Mouse (Mus musculus): ENCODE data around the gene Rab5c. TPM values are rescaled to one million over a fixed set of nuclear protein-coding genes. Genes with fewer than 3 reads are reported as not detected.

Gene Rab5c
- polyA plus RNA-seq, 1 experiment from 2014 or later = 18.9 TPM

GRCm38 (mm10) chr11:100767871-100768270, 29.9 kb upstream of the Rab5c start:
- 82% methylated on average over 5 of the region's 5 CpGs for WGBS
- Histone ChIP-seq H3K27ac (no peak overlapping the region), H3K27me3 (peaks cover 5% of the 10 kb centered on the region; the same call in 1 of the 2 replicates), H3K36me3 (no peaks in the 10 kb centered on the region), H3K4me3 (no peak overlapping the region), H3K4me2 (replicated peaks) (no peak overlapping the region), H3K4me1 (0 out of 2 replicates have a peak, but pooled peaks cover 4% of the 10 kb centered on the region), H3K9me3 (no peaks in the 10 kb centered on the region), H3K9ac (no peak overlapping the region)
- ATAC-seq (ENCODE audit: insufficient number of reproducible peaks, insufficient read depth, low FRiP score, low TSS enrichment) = no peak

DNA sequence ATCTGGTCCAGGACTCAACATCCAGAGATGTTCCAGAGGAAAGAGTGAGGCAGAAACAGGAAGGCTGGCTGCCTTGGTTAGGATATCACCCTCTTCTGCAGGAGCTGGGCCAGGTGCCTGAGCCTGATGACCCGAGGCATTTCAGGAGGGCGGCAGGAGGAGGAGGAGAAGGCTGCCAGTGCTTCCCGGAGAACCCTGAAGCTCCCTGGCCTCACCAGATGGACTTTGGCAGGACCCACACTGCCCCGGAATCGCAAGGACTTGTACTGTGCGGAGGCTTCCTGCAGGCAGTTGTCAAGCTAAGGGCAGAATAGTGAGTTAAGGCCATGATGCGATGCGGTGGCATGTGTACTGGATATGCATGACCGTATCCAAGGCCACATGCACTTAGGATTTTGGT, 28.7 kb upstream of the Rab5c start:
- no peak overlapping the region for H3K4me2 ChIP-seq (replicated peaks)
- no peak overlapping the region for H3K4me3 ChIP-seq
- no peak overlapping the region for H3K27ac ChIP-seq
- WGBS = 82% methylated on average over 9 of the region's 9 CpGs
- no peak overlapping the region for H3K9ac ChIP-seq
- peaks cover 16% of the 10 kb centered on the region for H3K27me3 ChIP-seq
- 0 out of 2 replicates have a peak, but pooled peaks cover 4% of the 10 kb centered on the region for H3K4me1 ChIP-seq
- no peaks in the 10 kb centered on the region for H3K36me3 ChIP-seq
- H3K9me3 ChIP-seq = no peaks in the 10 kb centered on the region
- ATAC-seq (ENCODE audit: insufficient number of reproducible peaks, insufficient read depth, low FRiP score, low TSS enrichment) = no peak

DNA sequence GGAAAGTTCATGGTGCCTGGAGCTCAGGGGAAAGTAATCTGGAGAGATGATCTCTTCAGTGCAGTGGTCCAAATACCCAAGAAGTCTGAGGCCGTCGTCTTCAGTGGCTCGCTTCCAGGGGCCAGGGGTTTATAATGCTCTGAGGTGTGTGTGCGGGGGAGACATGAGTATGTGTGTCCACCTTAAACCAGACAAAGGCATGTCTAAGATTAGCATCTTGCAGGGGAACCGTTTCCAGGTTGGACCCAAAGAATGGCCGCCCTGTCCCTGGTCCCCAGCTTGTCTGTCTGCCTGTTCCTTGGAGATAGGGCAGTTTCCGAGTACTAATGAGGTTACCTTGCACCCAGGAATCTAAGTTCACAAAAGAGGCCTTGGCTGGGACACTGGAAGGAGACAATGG, 24.8 kb upstream of the Rab5c start, which contains the start of gene Hcrt:
Hcrt (minus strand) TSS at position 101 of the 400 bp plus-strand sequence.
- Histone ChIP-seq H3K9me3 (no peaks in the 10 kb centered on the region), H3K9ac (peak within 1 kb of the TSS; percentile 44), H3K4me1 (peaks cover 12% of the 10 kb centered on the region), H3K4me3 (peak within 1 kb of the TSS; percentile 32), H3K27ac (no peak within 1 kb of the TSS), H3K27me3 (peaks cover 51% of the 10 kb centered on the region), H3K4me2 (replicated peaks) (peak within 1 kb of the TSS; percentile 65), H3K36me3 (no peaks in the 10 kb centered on the region)
- 84% methylated on average over 7 of the region's 7 CpGs for WGBS
- no peak for ATAC-seq (ENCODE audit: insufficient number of reproducible peaks, insufficient read depth, low FRiP score, low TSS enrichment)

GRCm38 (mm10) chr11:100761547-100762045, 23.6 kb upstream of the Rab5c start:
- peaks cover 12% of the 10 kb centered on the region for H3K4me1 ChIP-seq
- under 1% methylated on average over 27 of the region's 27 CpGs for WGBS
- no peaks in the 10 kb centered on the region for H3K36me3 ChIP-seq
- peaks cover 51% of the 10 kb centered on the region for H3K27me3 ChIP-seq
- H3K9me3 ChIP-seq = no peaks in the 10 kb centered on the region
- H3K4me3 ChIP-seq = peak overlapping the region; percentile 32
- H3K27ac ChIP-seq = no peak overlapping the region
- ATAC-seq (ENCODE audit: insufficient number of reproducible peaks, insufficient read depth, low FRiP score, low TSS enrichment) = no peak
- peak overlapping the region; percentile 65 for H3K4me2 ChIP-seq (replicated peaks)
- peak overlapping the region; percentile 44 for H3K9ac ChIP-seq

- no peak for ATAC-seq (ENCODE audit: insufficient number of reproducible peaks, insufficient read depth, low FRiP score, low TSS enrichment)
- Histone ChIP-seq H3K27ac (no peak within 1 kb of the TSS), H3K9ac (no peak within 1 kb of the TSS; the same call in 1 of the 2 replicates), H3K27me3 (peaks cover 54% of the 10 kb centered on the region), H3K4me2 (replicated peaks) (peak within 1 kb of the TSS; percentile 58), H3K4me1 (peaks cover 12% of the 10 kb centered on the region), H3K4me3 (peak within 1 kb of the TSS; percentile 32), H3K36me3 (no peaks in the 10 kb centered on the region), H3K9me3 (no peaks in the 10 kb centered on the region)
- 2% methylated on average over 50 of the region's 51 CpGs for WGBS
These were observed 21.7 kb upstream of the Rab5c start, which contains the start of gene Kcnh4 for GRCm38 (mm10) chr11:100759611-100760233. Kcnh4 (minus strand) TSS chr11:100759942.

DNA sequence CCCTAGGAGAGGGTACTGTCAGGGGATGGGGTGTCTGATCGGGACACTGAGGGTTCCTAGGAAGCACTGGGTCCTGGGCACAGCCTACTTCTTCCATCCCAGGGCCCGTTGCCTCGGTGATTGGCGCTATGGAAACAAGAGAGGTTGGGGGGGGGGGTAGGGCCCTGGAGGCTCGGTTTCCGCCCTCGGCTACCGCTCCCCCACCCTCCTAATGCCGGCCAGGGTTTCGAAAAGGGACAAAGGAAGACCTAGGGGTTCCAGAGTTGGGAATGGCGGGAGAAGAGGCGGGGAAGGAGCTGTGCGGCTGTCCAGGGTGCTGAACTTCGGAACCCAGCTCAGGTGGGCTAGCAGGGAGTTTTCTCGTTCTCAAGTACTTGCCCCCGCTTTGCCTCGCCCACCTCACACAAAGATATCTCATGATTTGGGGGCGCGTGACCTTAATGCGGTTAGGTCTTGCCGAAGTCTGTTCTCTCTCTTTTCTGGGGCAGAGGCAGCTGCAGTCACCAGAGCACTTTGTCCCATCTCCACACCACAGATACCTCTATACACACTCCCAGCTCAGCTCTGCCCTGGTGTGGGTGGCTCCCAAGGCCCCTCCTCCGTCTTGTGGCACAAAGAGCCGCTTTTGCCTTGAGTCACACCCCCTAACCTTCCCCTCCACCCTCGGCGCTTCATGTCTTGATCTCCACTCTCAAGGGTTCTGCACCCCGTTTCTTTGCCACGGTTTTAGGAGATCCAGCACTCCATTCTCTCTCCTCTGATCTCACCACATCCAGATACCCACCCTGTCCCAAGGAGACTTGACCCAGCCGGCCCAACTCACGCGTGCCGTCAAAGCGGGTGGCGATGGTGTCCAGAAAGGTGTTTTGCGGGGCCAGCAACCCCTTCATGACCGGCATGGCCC, 20.9 kb upstream of the Rab5c start:
- Histone ChIP-seq H3K4me2 (replicated peaks) (peak overlapping the region; percentile 58), H3K4me3 (peak overlapping the region; percentile 32), H3K27ac (no peak overlapping the region), H3K27me3 (peaks cover 54% of the 10 kb centered on the region), H3K9ac (no peak overlapping the region; the same call in 1 of the 2 replicates), H3K4me1 (peaks cover 12% of the 10 kb centered on the region), H3K9me3 (no peaks in the 10 kb centered on the region), H3K36me3 (no peaks in the 10 kb centered on the region)
- 2% methylated on average over 35 of the region's 35 CpGs for WGBS
- ATAC-seq (ENCODE audit: insufficient number of reproducible peaks, insufficient read depth, low FRiP score, low TSS enrichment) = no peak; the same call in 1 of the 2 replicates

GRCm38 (mm10) chr11:100757566-100757965, 19.6 kb upstream of the Rab5c start:
- H3K4me3 ChIP-seq = no peak overlapping the region
- WGBS = 88% methylated on average over 12 of the region's 12 CpGs
- no peak overlapping the region for H3K4me2 ChIP-seq (replicated peaks)
- H3K9me3 ChIP-seq = no peaks in the 10 kb centered on the region
- no peaks in the 10 kb centered on the region for H3K36me3 ChIP-seq
- H3K9ac ChIP-seq = no peak overlapping the region
- H3K4me1 ChIP-seq = peaks cover 12% of the 10 kb centered on the region
- H3K27ac ChIP-seq = no peak overlapping the region
- no peak for ATAC-seq (ENCODE audit: insufficient number of reproducible peaks, insufficient read depth, low FRiP score, low TSS enrichment)
- peaks cover 47% of the 10 kb centered on the region for H3K27me3 ChIP-seq

- H3K36me3 ChIP-seq = no peaks in the 10 kb centered on the region
- no peak overlapping the region for H3K27ac ChIP-seq
- no peak overlapping the region for H3K9ac ChIP-seq
- peaks cover 41% of the 10 kb centered on the region for H3K27me3 ChIP-seq
- no peak for ATAC-seq (ENCODE audit: insufficient number of reproducible peaks, insufficient read depth, low FRiP score, low TSS enrichment)
- H3K4me1 ChIP-seq = peaks cover 12% of the 10 kb centered on the region
- 65% methylated on average over 6 of the region's 6 CpGs for WGBS
- H3K4me2 ChIP-seq (replicated peaks) = no peak overlapping the region
- no peak overlapping the region for H3K4me3 ChIP-seq
- H3K9me3 ChIP-seq = no peaks in the 10 kb centered on the region
These were observed 18.5 kb upstream of the Rab5c start for GRCm38 (mm10) chr11:100756476-100756875.

- H3K27ac ChIP-seq = no peak overlapping the region
- no peak overlapping the region for H3K4me2 ChIP-seq (replicated peaks)
- peaks cover 10% of the 10 kb centered on the region for H3K4me1 ChIP-seq
- peaks cover 27% of the 10 kb centered on the region for H3K27me3 ChIP-seq
- no peak overlapping the region for H3K4me3 ChIP-seq
- no peaks in the 10 kb centered on the region for H3K9me3 ChIP-seq
- WGBS = 90% methylated on average over 3 of the region's 3 CpGs
- no peaks in the 10 kb centered on the region for H3K36me3 ChIP-seq
- no peak for ATAC-seq (ENCODE audit: insufficient number of reproducible peaks, insufficient read depth, low FRiP score, low TSS enrichment)
- H3K9ac ChIP-seq = no peak overlapping the region
These were observed 16.7 kb upstream of the Rab5c start for GRCm38 (mm10) chr11:100754693-100755057.

- ATAC-seq (ENCODE audit: insufficient number of reproducible peaks, insufficient read depth, low FRiP score, low TSS enrichment) = no peak
- peaks cover 27% of the 10 kb centered on the region for H3K27me3 ChIP-seq
These were observed 16.1 kb upstream of the Rab5c start for GRCm38 (mm10) chr11:100754021-100754692.

GRCm38 (mm10) chr11:100752294-100752693, 14.3 kb upstream of the Rab5c start:
- 41% methylated on average over 10 of the region's 10 CpGs for WGBS
- Histone ChIP-seq H3K9ac (no peak overlapping the region), H3K4me3 (no peak overlapping the region), H3K9me3 (no peaks in the 10 kb centered on the region), H3K27ac (no peak overlapping the region), H3K4me1 (no peaks in the 10 kb centered on the region), H3K36me3 (no peaks in the 10 kb centered on the region), H3K4me2 (replicated peaks) (no peak overlapping the region), H3K27me3 (peaks cover 19% of the 10 kb centered on the region)
- no peak for ATAC-seq (ENCODE audit: insufficient number of reproducible peaks, insufficient read depth, low FRiP score, low TSS enrichment)

More at GRCm38 (mm10) chr11:100754021-100754692, 16.1 kb upstream of the Rab5c start:
- 84% methylated on average over 12 of the region's 12 CpGs for WGBS
- no peaks in the 10 kb centered on the region for H3K9me3 ChIP-seq
- 0 out of 2 replicates have a peak, but pooled peaks cover 6% of the 10 kb centered on the region for H3K4me1 ChIP-seq
- H3K9ac ChIP-seq = no peak overlapping the region
- H3K27ac ChIP-seq = no peak overlapping the region
- H3K36me3 ChIP-seq = no peaks in the 10 kb centered on the region
- no peak overlapping the region for H3K4me3 ChIP-seq
- no peak overlapping the region for H3K4me2 ChIP-seq (replicated peaks)

All from embryonic facial prominence, embryonic 12.5 days (tissue).